Mouse (Mus musculus): Measurements from ENCODE around the gene Aven. TPM values are rescaled to one million over a fixed set of nuclear protein-coding genes. Genes with fewer than 3 reads are reported as not detected.

The Aven gene
- total RNA-seq, 1 experiment, result 22.3 TPM

DNA sequence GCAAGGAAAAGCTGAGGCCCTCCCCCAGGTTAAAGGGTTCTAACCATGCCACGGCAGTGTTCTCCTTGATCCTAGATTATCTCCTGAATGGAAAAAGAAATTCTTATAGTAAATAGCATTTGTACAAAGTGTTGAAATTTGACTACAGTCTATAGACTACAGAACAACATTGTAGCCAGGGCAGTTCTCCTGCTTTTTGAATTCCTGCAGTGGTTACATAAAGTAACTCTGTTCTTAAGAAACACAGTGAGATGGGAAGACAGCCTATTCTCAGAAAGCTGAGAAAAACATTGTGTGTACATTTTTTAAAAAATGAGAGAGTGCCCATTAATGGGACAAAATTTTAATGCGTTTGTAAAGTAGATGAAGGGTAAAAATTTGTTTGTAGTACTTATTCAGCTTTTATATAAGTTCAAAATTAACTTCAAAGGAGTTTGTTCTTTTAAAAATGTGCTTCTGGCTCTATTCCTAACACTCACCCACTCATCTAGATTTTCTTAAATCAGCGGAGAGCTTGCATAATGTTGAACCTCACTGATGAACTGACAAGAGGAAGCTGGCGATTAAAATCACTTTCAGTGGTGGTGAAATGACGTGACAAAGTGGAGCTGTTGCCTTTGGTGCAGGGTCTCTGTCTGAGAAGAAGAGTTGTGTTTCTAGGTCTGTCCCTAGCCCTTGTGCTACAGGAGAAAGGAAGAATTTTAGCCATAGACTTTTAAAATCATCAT lies 17.6 kb upstream of the Aven start:
- Histone ChIP-seq H3K36me3 (ENCODE audit: control insufficient read depth, insufficient read depth, low read length, poor library complexity, severe bottlenecking) (no peaks in the 10 kb centered on the region), H3K4me1 (ENCODE audit: control insufficient read depth in 2 of 2, insufficient read depth in 2 of 2, low read length in 2 of 2, poor library complexity in 1 of 2) (no peaks in the 10 kb centered on the region), H3K9me3 (ENCODE audit: control insufficient read depth, insufficient read depth, low read depth, low read length) (no peaks in the 10 kb centered on the region), H3K4me3 (ENCODE audit: insufficient read depth in 1 of 2, low read depth in 1 of 2, low read length in 2 of 2, poor library complexity in 1 of 2, severe bottlenecking in 1 of 2) (no peak overlapping the region), H3K9ac (ENCODE audit: insufficient read depth, low read depth, low read length, poor library complexity, severe bottlenecking) (no peak overlapping the region), H3K27ac (ENCODE audit: insufficient read depth, low read depth, low read length, poor library complexity, severe bottlenecking) (no peak overlapping the region)
- no peak for DNase-seq (ENCODE audit: low read depth, low spot score)
- in situ Hi-C loops (cut with MboI; ENCODE audit: low sequenced_read_pairs in 2 of 2, unreplicated experiment in 2 of 2), result no loop called here
- TF ChIP-seq CHD2 (IDR thresholded peaks at IDR 0.05; ENCODE audit: low read depth, low read length) (no peak), HCFC1 (IDR thresholded peaks at IDR 0.05; ENCODE audit: borderline replicate concordance, insufficient read depth, low read length) (no peak), MAFK (IDR thresholded peaks at IDR 0.05; ENCODE audit: insufficient read depth, low read depth, low read length) (no peak), ZNF384 (IDR thresholded peaks at IDR 0.05; ENCODE audit: low read depth, low read length) (no peak), ZC3H11A (IDR thresholded peaks at IDR 0.05; ENCODE audit: borderline replicate concordance, low read depth, low read length) (no peak)

DNA sequence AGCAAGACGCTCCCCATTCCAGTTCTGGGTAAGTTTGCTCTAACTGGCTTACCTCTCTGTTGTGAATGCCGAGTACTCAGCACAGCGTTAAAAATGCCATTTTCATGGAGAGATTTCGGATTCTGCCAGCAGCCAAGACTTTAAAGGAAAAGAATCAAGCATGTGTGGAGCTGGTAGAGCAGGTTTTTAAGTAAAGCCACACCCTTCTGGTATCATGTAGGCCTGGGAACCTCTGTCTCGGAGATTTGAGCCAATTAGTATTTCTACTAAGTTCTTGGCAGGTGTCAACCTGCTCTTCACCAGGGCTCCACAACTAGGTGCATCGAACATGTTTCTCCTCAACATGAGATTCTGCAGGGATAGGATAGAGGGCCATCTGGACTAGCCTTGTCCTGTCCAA lies 16.2 kb upstream of the Aven start:
- in situ Hi-C loops (cut with MboI; ENCODE audit: low sequenced_read_pairs in 2 of 2, unreplicated experiment in 2 of 2), result no loop called here
- TF ChIP-seq ZNF384 (IDR thresholded peaks at IDR 0.05; ENCODE audit: low read depth, low read length) (no peak), MAFK (IDR thresholded peaks at IDR 0.05; ENCODE audit: insufficient read depth, low read depth, low read length) (no peak), HCFC1 (IDR thresholded peaks at IDR 0.05; ENCODE audit: borderline replicate concordance, insufficient read depth, low read length) (no peak), ZC3H11A (IDR thresholded peaks at IDR 0.05; ENCODE audit: borderline replicate concordance, low read depth, low read length) (no peak), CHD2 (IDR thresholded peaks at IDR 0.05; ENCODE audit: low read depth, low read length) (no peak)
- H3K4me3 ChIP-seq (ENCODE audit: insufficient read depth in 1 of 2, low read depth in 1 of 2, low read length in 2 of 2, poor library complexity in 1 of 2, severe bottlenecking in 1 of 2), result no peak overlapping the region
- DNase-seq (ENCODE audit: low read depth, low spot score), result no peak
- no peaks in the 10 kb centered on the region for H3K9me3 ChIP-seq (ENCODE audit: control insufficient read depth, insufficient read depth, low read depth, low read length)
- H3K4me1 ChIP-seq (ENCODE audit: control insufficient read depth in 2 of 2, insufficient read depth in 2 of 2, low read length in 2 of 2, poor library complexity in 1 of 2), result no peaks in the 10 kb centered on the region
- H3K9ac ChIP-seq (ENCODE audit: insufficient read depth, low read depth, low read length, poor library complexity, severe bottlenecking), result no peak overlapping the region
- no peaks in the 10 kb centered on the region for H3K36me3 ChIP-seq (ENCODE audit: control insufficient read depth, insufficient read depth, low read length, poor library complexity, severe bottlenecking)
- no peak overlapping the region for H3K27ac ChIP-seq (ENCODE audit: insufficient read depth, low read depth, low read length, poor library complexity, severe bottlenecking)

DNA sequence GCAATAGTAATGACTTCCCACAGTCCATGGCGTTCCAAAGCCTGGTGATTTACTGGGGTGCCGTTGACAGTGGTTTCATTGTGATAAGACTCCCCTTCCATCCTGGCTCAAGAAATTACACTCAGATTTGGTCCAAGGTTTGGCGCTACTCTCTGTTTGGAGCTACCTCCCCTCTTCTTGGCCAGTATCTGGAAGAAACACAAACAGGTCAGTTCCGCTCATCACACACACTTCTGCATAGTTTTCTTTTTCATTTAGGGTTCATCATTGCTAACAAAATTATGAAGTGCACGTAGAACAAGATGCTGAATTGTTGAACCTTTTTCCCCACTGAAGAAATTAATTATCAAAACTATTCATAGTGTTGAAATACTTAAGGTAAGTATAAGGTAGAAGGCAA lies 12.1 kb upstream of the Aven start, which contains the start of gene Chrm5:
Gene Chrm5, minus strand, starts transcription at position 101 of the 400 bp plus-strand sequence.
- Histone ChIP-seq H3K9me3 (ENCODE audit: control insufficient read depth, insufficient read depth, low read depth, low read length) (no peaks in the 10 kb centered on the region), H3K4me3 (ENCODE audit: insufficient read depth in 1 of 2, low read depth in 1 of 2, low read length in 2 of 2, poor library complexity in 1 of 2, severe bottlenecking in 1 of 2) (no peak within 1 kb of the TSS), H3K27ac (ENCODE audit: insufficient read depth, low read depth, low read length, poor library complexity, severe bottlenecking) (no peak within 1 kb of the TSS), H3K4me1 (ENCODE audit: control insufficient read depth in 2 of 2, insufficient read depth in 2 of 2, low read length in 2 of 2, poor library complexity in 1 of 2) (no peaks in the 10 kb centered on the region), H3K9ac (ENCODE audit: insufficient read depth, low read depth, low read length, poor library complexity, severe bottlenecking) (no peak within 1 kb of the TSS), H3K36me3 (ENCODE audit: control insufficient read depth, insufficient read depth, low read length, poor library complexity, severe bottlenecking) (no peaks in the 10 kb centered on the region)
- no peak for DNase-seq (ENCODE audit: low read depth, low spot score)
- TF ChIP-seq ZNF384 (IDR thresholded peaks at IDR 0.05; ENCODE audit: low read depth, low read length), result no peak
- no peak for TF ChIP-seq ZC3H11A (IDR thresholded peaks at IDR 0.05; ENCODE audit: borderline replicate concordance, low read depth, low read length)
- no peak for TF ChIP-seq MAFK (IDR thresholded peaks at IDR 0.05; ENCODE audit: insufficient read depth, low read depth, low read length)
- no peak for TF ChIP-seq HCFC1 (IDR thresholded peaks at IDR 0.05; ENCODE audit: borderline replicate concordance, insufficient read depth, low read length)
- no peak for TF ChIP-seq CHD2 (IDR thresholded peaks at IDR 0.05; ENCODE audit: low read depth, low read length)
- in situ Hi-C loops (cut with MboI; ENCODE audit: low sequenced_read_pairs in 2 of 2, unreplicated experiment in 2 of 2), result no loop called here

DNA sequence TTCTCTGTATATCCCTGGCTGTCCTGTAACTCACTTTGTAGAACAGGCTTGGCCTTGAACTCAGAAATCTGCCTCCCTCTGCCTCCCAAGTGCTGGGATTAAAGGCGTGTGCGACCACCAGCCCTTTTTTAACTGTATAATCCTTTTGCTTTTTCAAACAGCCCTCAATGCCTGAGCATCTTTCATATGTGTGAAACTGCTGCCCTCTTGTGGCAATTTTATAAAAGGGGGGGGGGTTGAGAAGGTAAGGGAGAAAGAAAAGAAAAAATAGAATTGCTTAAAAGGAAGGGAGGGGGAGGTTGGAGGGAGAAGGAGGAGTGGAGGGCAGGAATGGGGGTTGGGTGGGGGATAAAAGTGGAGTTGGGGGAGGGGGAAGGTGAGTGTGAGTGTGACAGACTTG lies 11.2 kb upstream of the Aven start:
- Histone ChIP-seq H3K9ac (ENCODE audit: insufficient read depth, low read depth, low read length, poor library complexity, severe bottlenecking) (no peak overlapping the region), H3K9me3 (ENCODE audit: control insufficient read depth, insufficient read depth, low read depth, low read length) (no peaks in the 10 kb centered on the region), H3K4me3 (ENCODE audit: insufficient read depth in 1 of 2, low read depth in 1 of 2, low read length in 2 of 2, poor library complexity in 1 of 2, severe bottlenecking in 1 of 2) (no peak overlapping the region), H3K27ac (ENCODE audit: insufficient read depth, low read depth, low read length, poor library complexity, severe bottlenecking) (no peak overlapping the region), H3K4me1 (ENCODE audit: control insufficient read depth in 2 of 2, insufficient read depth in 2 of 2, low read length in 2 of 2, poor library complexity in 1 of 2) (no peaks in the 10 kb centered on the region), H3K36me3 (ENCODE audit: control insufficient read depth, insufficient read depth, low read length, poor library complexity, severe bottlenecking) (no peaks in the 10 kb centered on the region)
- in situ Hi-C loops (cut with MboI; ENCODE audit: low sequenced_read_pairs in 2 of 2, unreplicated experiment in 2 of 2), result no loop called here
- TF ChIP-seq MAFK (IDR thresholded peaks at IDR 0.05; ENCODE audit: insufficient read depth, low read depth, low read length) (no peak), ZC3H11A (IDR thresholded peaks at IDR 0.05; ENCODE audit: borderline replicate concordance, low read depth, low read length) (no peak), ZNF384 (IDR thresholded peaks at IDR 0.05; ENCODE audit: low read depth, low read length) (no peak), CHD2 (IDR thresholded peaks at IDR 0.05; ENCODE audit: low read depth, low read length) (no peak)
- no peak for DNase-seq (ENCODE audit: low read depth, low spot score)

Measured in ES-E14 (cell line).